9 mouse cellular contexts compared by ENCODE assay signal in the genomic region with DNA sequence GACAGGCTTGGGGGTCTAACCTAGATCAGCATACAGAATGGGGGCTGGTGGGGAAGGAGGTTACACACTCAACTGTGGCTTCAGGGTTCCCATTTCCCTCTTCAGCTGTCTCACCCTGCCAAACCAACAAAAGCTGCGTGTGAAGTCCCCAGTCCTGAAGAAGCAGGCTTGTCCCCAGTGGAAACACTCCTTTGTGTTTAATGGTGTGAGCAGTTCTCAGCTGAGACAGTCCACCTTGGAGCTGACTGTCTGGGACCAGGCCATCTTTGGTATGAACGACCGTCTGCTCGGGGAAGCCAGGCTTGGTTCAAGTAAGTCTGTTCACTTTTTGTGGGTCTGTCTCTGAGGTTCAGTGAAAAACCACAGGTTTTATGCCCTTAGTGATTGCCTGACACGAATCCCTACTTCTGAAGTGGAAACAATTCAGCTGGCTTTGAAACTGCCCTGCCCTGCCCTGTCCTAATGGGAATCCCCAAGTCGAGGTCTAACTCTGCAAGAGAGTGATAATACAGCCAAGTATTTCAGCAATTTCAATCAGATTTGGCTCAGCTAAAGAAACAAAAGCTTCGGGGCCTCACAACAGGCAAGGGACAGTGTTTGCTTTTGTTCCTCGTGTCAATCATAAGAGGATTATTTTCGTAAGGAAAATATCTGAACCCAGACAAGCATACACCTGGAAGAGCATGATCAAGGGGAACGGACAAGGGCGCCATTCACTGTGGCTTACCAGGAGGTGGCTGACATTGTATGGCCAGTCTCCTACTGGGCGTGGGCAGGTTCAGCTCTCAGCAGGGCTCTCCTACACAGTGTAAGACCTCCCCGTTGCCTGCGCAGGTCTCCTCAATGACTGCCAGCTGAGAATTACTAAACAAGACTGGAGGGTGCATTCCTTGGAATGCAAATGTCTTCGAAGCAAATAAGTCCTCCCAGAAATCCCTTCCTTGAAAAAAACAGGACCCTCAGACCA. TPM values are rescaled to one million over a fixed set of nuclear protein-coding genes. Genes with fewer than 3 reads are reported as not detected.
DNase-seq lines count a peak whose midpoint lies in the region; ATAC-seq lines count a peak whose summit lies in the region.
"Had no signal": no experiment of that assay in that cellular context is flagged by ENCODE, and none has a peak within 500 bp of the region (broad histone marks: within the 10 kb centered on the region; RNA-seq: fewer than 3 reads in every experiment).

No protein-coding gene starts in this region.

- 21% methylated on average over 15 of the region's 15 CpGs for WGBS in midbrain, embryonic 14.5 days
- 20% methylated on average over 15 of the region's 15 CpGs for WGBS in midbrain, embryonic 11.5 days
- 15% methylated on average over 15 of the region's 15 CpGs for WGBS in forebrain, embryonic 13.5 days
- WGBS in stomach, embryonic 14.5 days: 52% methylated on average over 15 of the region's 15 CpGs

- H3K27me3 ChIP-seq in midbrain, embryonic 14.5 days (ENCODE audit: control insufficient read depth, insufficient read depth, low read length): no peaks in the 10 kb centered on the region
- no peaks in the 10 kb centered on the region for H3K27me3 ChIP-seq in midbrain, embryonic 11.5 days (ENCODE audit: control insufficient read depth, insufficient read depth, low read length)
- H3K27me3 ChIP-seq in forebrain, embryonic 13.5 days: no peaks in the 10 kb centered on the region
- no peaks in the 10 kb centered on the region for H3K27me3 ChIP-seq in stomach, embryonic 14.5 days (ENCODE audit: control insufficient read depth, insufficient read depth, low read length)

- intact Hi-C loops in gastrocnemius, postnatal 14 days (cut with DNase I; ENCODE audit: low total_unique reads): no loop called here

- H3K9ac ChIP-seq in midbrain, embryonic 14.5 days (replicated peaks; ENCODE audit: low read length): no peak overlapping the region
- no peak overlapping the region for H3K9ac ChIP-seq in midbrain, embryonic 11.5 days (ENCODE audit: low read length)
- H3K9ac ChIP-seq in forebrain, embryonic 13.5 days: no peak overlapping the region
- H3K9ac ChIP-seq in stomach, embryonic 14.5 days (replicated peaks; ENCODE audit: low read depth, low read length): no peak overlapping the region
- H3K9ac ChIP-seq: lung, embryonic 14.5 days had no signal

- H3K4me3 ChIP-seq in midbrain, embryonic 14.5 days (replicated peaks; ENCODE audit: low read depth, low read length): no peak overlapping the region
- H3K4me3 ChIP-seq in midbrain, embryonic 11.5 days (ENCODE audit: low read depth, low read length): no peak overlapping the region
- H3K4me3 ChIP-seq in forebrain, embryonic 13.5 days: no peak overlapping the region
- H3K4me3 ChIP-seq in stomach, embryonic 14.5 days (ENCODE audit: low read depth, low read length): no peak overlapping the region

- no peak overlapping the region for H3K27ac ChIP-seq in midbrain, embryonic 14.5 days (replicated peaks; ENCODE audit: low read depth, low read length)
- no peak overlapping the region for H3K27ac ChIP-seq in midbrain, embryonic 11.5 days (ENCODE audit: low read depth, low read length)
- peak overlapping the region; percentile 25; the same call in 1 of the 2 replicates for H3K27ac ChIP-seq in forebrain, embryonic 13.5 days
- no peak overlapping the region for H3K27ac ChIP-seq in stomach, embryonic 14.5 days (ENCODE audit: low read length)

- no peak overlapping the region for H3K4me2 ChIP-seq in midbrain, embryonic 14.5 days (ENCODE audit: low read length)
- no peak overlapping the region for H3K4me2 ChIP-seq in midbrain, embryonic 11.5 days
- no peak overlapping the region for H3K4me2 ChIP-seq in forebrain, embryonic 13.5 days
- H3K4me2 ChIP-seq in stomach, embryonic 14.5 days (replicated peaks; ENCODE audit: low read depth, low read length): no peak overlapping the region
- H3K4me2 ChIP-seq: lung, embryonic 14.5 days had no signal

- H3K4me1 ChIP-seq in midbrain, embryonic 14.5 days (ENCODE audit: control insufficient read depth, insufficient read depth, low read length): peaks cover 11% of the 10 kb centered on the region
- H3K4me1 ChIP-seq in midbrain, embryonic 11.5 days (ENCODE audit: control insufficient read depth, insufficient read depth, low read length): peaks cover 10% of the 10 kb centered on the region
- H3K4me1 ChIP-seq in forebrain, embryonic 13.5 days: peaks cover 29% of the 10 kb centered on the region
- peaks cover 2% of the 10 kb centered on the region; the same call in 1 of the 2 replicates for H3K4me1 ChIP-seq in stomach, embryonic 14.5 days (ENCODE audit: control insufficient read depth, insufficient read depth, low read length)

- H3K9me3 ChIP-seq in midbrain, embryonic 14.5 days (ENCODE audit: control insufficient read depth, low read length): no peaks in the 10 kb centered on the region
- H3K9me3 ChIP-seq in midbrain, embryonic 11.5 days (ENCODE audit: control insufficient read depth, low read length): no peaks in the 10 kb centered on the region
- H3K9me3 ChIP-seq in forebrain, embryonic 13.5 days (replicated peaks): no peaks in the 10 kb centered on the region
- no peaks in the 10 kb centered on the region for H3K9me3 ChIP-seq in stomach, embryonic 14.5 days (ENCODE audit: control insufficient read depth, low read depth, low read length)

- DNase-seq in cerebellum, postnatal 25 days: peak; percentile 3 to 5
- DNase-seq in cerebellum, adult 11-12 months: no peak
- DNase-seq in midbrain, embryonic 14.5 days: peak; percentile 18
- DNase-seq in midbrain, embryonic 11.5 days (ENCODE audit: low spot score, missing footprints): no peak
- no peak for DNase-seq in frontal cortex, postnatal 25 days (ENCODE audit: low spot score in 2 of 2)
- no peak for DNase-seq in gastrocnemius, postnatal 14 days
- DNase-seq: lung, embryonic 14.5 days had no signal

- 0 out of 2 replicates have a peak, but pooled peaks cover 3% of the 10 kb centered on the region for H3K36me3 ChIP-seq in midbrain, embryonic 14.5 days (ENCODE audit: control insufficient read depth, insufficient read depth, low read length)
- H3K36me3 ChIP-seq in midbrain, embryonic 11.5 days (ENCODE audit: control insufficient read depth, insufficient read depth, low read length): peaks cover 4% of the 10 kb centered on the region; the same call in 1 of the 2 replicates
- peaks cover 31% of the 10 kb centered on the region for H3K36me3 ChIP-seq in forebrain, embryonic 13.5 days (ENCODE audit: poor library complexity, severe bottlenecking)
- peaks cover 13% of the 10 kb centered on the region; the same call in 1 of the 2 replicates for H3K36me3 ChIP-seq in stomach, embryonic 14.5 days (ENCODE audit: control insufficient read depth, insufficient read depth, low read length)

- ATAC-seq in midbrain, embryonic 14.5 days (ENCODE audit: low FRiP score, low TSS enrichment): no peak
- no peak for ATAC-seq in midbrain, embryonic 11.5 days (ENCODE audit: low FRiP score)
- ATAC-seq in forebrain, embryonic 13.5 days: no peak; the same call in 1 of the 2 replicates
- ATAC-seq in stomach, embryonic 14.5 days (ENCODE audit: insufficient number of reproducible peaks, insufficient read depth, low FRiP score, low read depth): peak; percentile 68; the same call in 1 of the 2 replicates

RNA-seq across cellular contexts. Expression of gene Ezr, which starts 46.0 kb away (rescaled TPM):
- 20.8 and 27.8 TPM in 2 replicates for polyA plus RNA-seq in midbrain, embryonic 14.5 days (2014; fragmentation: Nextera tagmentation; extraction: Ambion mirVana)
- 47.0 and 51.0 TPM in 2 replicates for polyA plus RNA-seq in midbrain, embryonic 11.5 days (2014; fragmentation: Nextera tagmentation; extraction: Ambion mirVana)
- 113 and 117 TPM in 2 replicates for polyA plus RNA-seq in forebrain, embryonic 13.5 days (2015; fragmentation: Nextera tagmentation; extraction: Ambion mirVana)
- polyA plus RNA-seq in stomach, embryonic 14.5 days (2014; fragmentation: Nextera tagmentation; extraction: Ambion mirVana): 176 and 199 TPM in 2 replicates
- 10 to 100 TPM; 10.3 to 16.5 TPM for total RNA-seq in gastrocnemius, postnatal 14 days (2021)

Comparison
In these comparisons a context has a peak if more than half of its experiments do, and no peak if none do; other contexts are left out.
1. DNase-seq: peak in cerebellum, postnatal 25 days (2 of 2) and midbrain, embryonic 14.5 days (single experiment); none in cerebellum, adult 11-12 months (single experiment), midbrain, embryonic 11.5 days (single experiment), frontal cortex, postnatal 25 days (0 of 2) and gastrocnemius, postnatal 14 days (single experiment).